Mouse (Mus musculus) embryonic stem cell, embryonic (primary cell): ENCODE data around the gene Cct2.

Source experiments
- CTCF ChIA-PET, 4 experiments: fragments of 300-600 bp in 2 of 4; fragments of 350-600 bp in 2 of 4; sonication (Branson Sonifier 250); formaldehyde crosslinking; loops; one replicate each; lab custom pipeline; 2022; ENCODE audit warnings: inconsistent platforms in 2 of 4; lab: Charles Lee
- POLR2A ChIA-PET, 4 experiments: fragments of 300-600 bp in 2 of 4; fragments of 350-600 bp in 2 of 4; sonication (Branson Sonifier 250); formaldehyde crosslinking; loops; one replicate each; lab custom pipeline; 2022; ENCODE audit warnings: antibody characterized with exemption in 4 of 4, inconsistent platforms in 1 of 4; lab: Charles Lee

Gene Cct2

GRCm38 (mm10) chr10:117063254-117064021 lies at the start of gene Cct2:
TSS of gene Cct2 (minus strand) at chr10:117063814.
- POLR2A ChIA-PET: interaction anchor here (0.6 to 9.1 kb wide), 145 partner anchors 9 to 1701 kb away, joined by 3 to 312 read pairs (median 4); partner anchors contain the start of genes Frs2 (in 2 of the 4), Kcnmb4 (in 2 of the 4), Lrrc10 (in 2 of the 4) and Yeats4 (in 2 of the 4)
- CTCF ChIA-PET: interaction anchor here (0.5 to 2.3 kb wide), 8 partner anchors 13 to 1285 kb away, joined by 3 to 12 read pairs (median 4); no protein-coding TSS in a partner anchor

- ChIA-PET CTCF (no interaction called here), POLR2A (interaction anchor here in 2 of 4 experiments (0.6 to 1.5 kb wide), 9 partner anchors 8 to 91 kb away, joined by 3 to 5 read pairs (median 3); no protein-coding TSS in a partner anchor)
Observed at GRCm38 (mm10) chr10:117112545-117112944, 48.9 kb upstream of the Cct2 start.

GRCm38 (mm10) chr10:117111455-117111854 lies 47.8 kb upstream of the Cct2 start:
- CTCF ChIA-PET: interaction anchor here in 1 of 4 experiments (0.6 kb wide), 1 partner anchor 151 kb away, joined by 4 read pairs; no protein-coding TSS in a partner anchor
- POLR2A ChIA-PET: interaction anchor here in 2 of 4 experiments (0.6 to 1.3 kb wide), 2 partner anchors 22 to 47 kb away, joined by 3 read pairs; no protein-coding TSS in a partner anchor

- POLR2A ChIA-PET: interaction anchor here in 1 of 4 experiments (1.3 to 1.5 kb wide), 2 partner anchors 8 to 21 kb away, joined by 3 to 5 read pairs; no protein-coding TSS in a partner anchor
- CTCF ChIA-PET: no interaction called here
Observed at GRCm38 (mm10) chr10:117110271-117110670, 46.7 kb upstream of the Cct2 start.

- ChIA-PET POLR2A (interaction anchor here in 3 of 4 experiments (0.5 to 2.0 kb wide), 8 partner anchors 12 to 117 kb away, joined by 3 to 8 read pairs (median 3); partner anchors contain the start of genes Cct2 (in 2 of the 3) and Yeats4 (in 1 of the 3)), CTCF (interaction anchor here in 3 of 4 experiments (0.5 to 0.9 kb wide), 3 partner anchors 28 to 235 kb away, joined by 3 to 9 read pairs (median 3); no protein-coding TSS in a partner anchor)
Observed at GRCm38 (mm10) chr10:117106686-117107085, 43.1 kb upstream of the Cct2 start.

GRCm38 (mm10) chr10:117106244-117106643 lies 42.6 kb upstream of the Cct2 start:
- ChIA-PET CTCF (interaction anchor here in 3 of 4 experiments (0.5 to 0.9 kb wide), 3 partner anchors 28 to 235 kb away, joined by 3 to 9 read pairs (median 3); no protein-coding TSS in a partner anchor), POLR2A (interaction anchor here in 3 of 4 experiments (0.5 to 2.0 kb wide), 8 partner anchors 12 to 118 kb away, joined by 3 to 8 read pairs (median 3); partner anchors contain the start of genes Cct2 (in 2 of the 3) and Yeats4 (in 1 of the 3))

GRCm38 (mm10) chr10:117105015-117105414 lies 41.4 kb upstream of the Cct2 start:
- ChIA-PET POLR2A (interaction anchor here in 2 of 4 experiments (0.7 to 2.0 kb wide), 7 partner anchors 8 to 1040 kb away, joined by 3 to 4 read pairs (median 3); partner anchors contain the start of genes Cct2 (in 1 of the 2) and Yeats4 (in 1 of the 2)), CTCF (interaction anchor here in 1 of 4 experiments (1.4 kb wide), 1 partner anchor 26 kb away, joined by 4 read pairs; no protein-coding TSS in a partner anchor)

- CTCF ChIA-PET: interaction anchor here in 2 of 4 experiments (0.6 to 1.4 kb wide), 2 partner anchors 25 to 1052 kb away, joined by 3 to 4 read pairs; no protein-coding TSS in a partner anchor
- POLR2A ChIA-PET: interaction anchor here in 2 of 4 experiments (0.7 to 2.0 kb wide), 6 partner anchors 9 to 120 kb away, joined by 3 to 7 read pairs (median 4); partner anchors contain the start of genes Cct2 (in 1 of the 2) and Yeats4 (in 1 of the 2)
Observed at GRCm38 (mm10) chr10:117103854-117104598, 40.4 kb upstream of the Cct2 start.

GRCm38 (mm10) chr10:117100175-117100574 lies 36.6 kb upstream of the Cct2 start:
- CTCF ChIA-PET: interaction anchor here in 1 of 4 experiments (0.7 kb wide), 1 partner anchor 90 kb away, joined by 6 read pairs; no protein-coding TSS in a partner anchor
- POLR2A ChIA-PET: interaction anchor here in 1 of 4 experiments (1.2 to 1.6 kb wide), 3 partner anchors 34 to 45 kb away, joined by 3 read pairs; partner anchors contain the start of gene Cct2

GRCm38 (mm10) chr10:117097116-117097698 lies 33.6 kb upstream of the Cct2 start:
- CTCF ChIA-PET: no interaction called here
- POLR2A ChIA-PET: interaction anchor here in 1 of 4 experiments (1.0 kb wide), 1 partner anchor 37 kb away, joined by 3 read pairs; no protein-coding TSS in a partner anchor

- CTCF ChIA-PET: no interaction called here
- POLR2A ChIA-PET: interaction anchor here in 1 of 4 experiments (2.3 kb wide), 1 partner anchor 33 kb away, joined by 9 read pairs; the partner anchor contains the start of gene Cct2
Observed at GRCm38 (mm10) chr10:117096096-117096495, 32.5 kb upstream of the Cct2 start.

- ChIA-PET CTCF (interaction anchor here in 1 of 4 experiments (1.2 kb wide), 1 partner anchor 9 kb away, joined by 3 read pairs; no protein-coding TSS in a partner anchor), POLR2A (interaction anchor here in 3 of 4 experiments (0.6 to 2.3 kb wide), 16 partner anchors 9 to 129 kb away, joined by 3 to 10 read pairs (median 4); partner anchors contain the start of genes Cct2 (in 2 of the 3) and Yeats4 (in 1 of the 3))
Observed at GRCm38 (mm10) chr10:117094504-117095329, 31.1 kb upstream of the Cct2 start.

GRCm38 (mm10) chr10:117089628-117090027 lies 26.0 kb upstream of the Cct2 start:
- POLR2A ChIA-PET: interaction anchor here in 2 of 4 experiments (0.8 to 4.2 kb wide), 6 partner anchors 12 to 43 kb away, joined by 3 to 32 read pairs (median 6); partner anchors contain the start of gene Cct2 (in 2 of the 2)
- CTCF ChIA-PET: interaction anchor here in 1 of 4 experiments (1.3 kb wide), 1 partner anchor 11 kb away, joined by 3 read pairs; no protein-coding TSS in a partner anchor

GRCm38 (mm10) chr10:117081914-117082359 lies 18.3 kb upstream of the Cct2 start:
- POLR2A ChIA-PET: interaction anchor here in 2 of 4 experiments (0.7 to 1.0 kb wide), 2 partner anchors 19 to 286 kb away, joined by 4 read pairs; no protein-coding TSS in a partner anchor
- CTCF ChIA-PET: no interaction called here

GRCm38 (mm10) chr10:117081326-117081725 lies 17.7 kb upstream of the Cct2 start:
- ChIA-PET POLR2A (interaction anchor here in 2 of 4 experiments (0.7 to 1.0 kb wide), 2 partner anchors 19 to 287 kb away, joined by 4 read pairs; no protein-coding TSS in a partner anchor), CTCF (interaction anchor here in 1 of 4 experiments (0.7 kb wide), 1 partner anchor 285 kb away, joined by 3 read pairs; no protein-coding TSS in a partner anchor)
